Mouse (Mus musculus): ENCODE data around the gene Pfkl. TPM values are rescaled to one million over a fixed set of nuclear protein-coding genes. Genes with fewer than 3 reads are reported as not detected.
"Not testable (repeated sequence)": the region's sequence is repeated elsewhere in the genome, so short reads cannot be mapped to it uniquely, and the experiment has no call there.

Pfkl gene
- polyA plus RNA-seq, 1 experiment from 2014 or later, result 88.0 TPM

GRCm38 (mm10) chr10:78019291-78019690 lies 9.4 kb upstream of the Pfkl start:
- 73% methylated on average over 4 of the region's 4 CpGs for WGBS
- no peak overlapping the region for H3K27ac ChIP-seq (replicated peaks; ENCODE audit: low read depth, low read length)
- no peak for DNase-seq
- no peak for ATAC-seq (ENCODE audit: low FRiP score, low TSS enrichment)
- no peak overlapping the region for H3K9ac ChIP-seq (replicated peaks; ENCODE audit: low read length)
- no peaks in the 10 kb centered on the region for H3K36me3 ChIP-seq (ENCODE audit: control insufficient read depth, insufficient read depth, low read length)
- H3K4me2 ChIP-seq (ENCODE audit: low read length), result no peak overlapping the region
- no peak overlapping the region for H3K4me3 ChIP-seq (replicated peaks; ENCODE audit: low read depth, low read length)
- H3K9me3 ChIP-seq (ENCODE audit: control insufficient read depth, low read length), result no peaks in the 10 kb centered on the region
- H3K27me3 ChIP-seq (ENCODE audit: control insufficient read depth, insufficient read depth, low read length), result no peaks in the 10 kb centered on the region
- no peaks in the 10 kb centered on the region for H3K4me1 ChIP-seq (ENCODE audit: control insufficient read depth, insufficient read depth, low read length)

GRCm38 (mm10) chr10:78018797-78019203 lies 8.9 kb upstream of the Pfkl start:
- no peaks in the 10 kb centered on the region for H3K36me3 ChIP-seq (ENCODE audit: control insufficient read depth, insufficient read depth, low read length)
- no peak overlapping the region for H3K27ac ChIP-seq (replicated peaks; ENCODE audit: low read depth, low read length)
- no peaks in the 10 kb centered on the region for H3K27me3 ChIP-seq (ENCODE audit: control insufficient read depth, insufficient read depth, low read length)
- H3K9me3 ChIP-seq (ENCODE audit: control insufficient read depth, low read length), result no peaks in the 10 kb centered on the region
- no peaks in the 10 kb centered on the region for H3K4me1 ChIP-seq (ENCODE audit: control insufficient read depth, insufficient read depth, low read length)
- H3K4me3 ChIP-seq (replicated peaks; ENCODE audit: low read depth, low read length), result peak overlapping the region; percentile 18; the same call in 1 of the 2 replicates
- peak; percentile 57; the same call in 1 of the 2 replicates for ATAC-seq (ENCODE audit: low FRiP score, low TSS enrichment)
- peak overlapping the region; percentile 50 for H3K4me2 ChIP-seq (ENCODE audit: low read length)
- 18% methylated on average over 19 of the region's 19 CpGs for WGBS
- H3K9ac ChIP-seq (replicated peaks; ENCODE audit: low read length), result no peak overlapping the region; the same call in 1 of the 2 replicates
- peak; percentile 95 for DNase-seq

GRCm38 (mm10) chr10:78016366-78016765 lies 6.5 kb upstream of the Pfkl start:
- DNase-seq, result no peak

GRCm38 (mm10) chr10:78015489-78015888 lies 5.6 kb upstream of the Pfkl start:
- DNase-seq, result no peak
- Histone ChIP-seq H3K4me2 (ENCODE audit: low read length) (no peak overlapping the region), H3K4me1 (ENCODE audit: control insufficient read depth, insufficient read depth, low read length) (no peaks in the 10 kb centered on the region), H3K4me3 (replicated peaks; ENCODE audit: low read depth, low read length) (no peak overlapping the region), H3K27ac (replicated peaks; ENCODE audit: low read depth, low read length) (no peak overlapping the region), H3K9ac (replicated peaks; ENCODE audit: low read length) (no peak overlapping the region), H3K27me3 (ENCODE audit: control insufficient read depth, insufficient read depth, low read length) (peaks cover 5% of the 10 kb centered on the region; the same call in 1 of the 2 replicates), H3K36me3 (ENCODE audit: control insufficient read depth, insufficient read depth, low read length) (no peaks in the 10 kb centered on the region), H3K9me3 (ENCODE audit: control insufficient read depth, low read length) (no peaks in the 10 kb centered on the region)
- WGBS, result 93% methylated on average over 1 of the region's 1 CpGs
- ATAC-seq (ENCODE audit: low FRiP score, low TSS enrichment), result no peak

More at GRCm38 (mm10) chr10:78016366-78016765, 6.5 kb upstream of the Pfkl start:
- no peak overlapping the region for H3K27ac ChIP-seq (replicated peaks; ENCODE audit: low read depth, low read length)
- no peak overlapping the region for H3K4me3 ChIP-seq (replicated peaks; ENCODE audit: low read depth, low read length)
- H3K4me1 ChIP-seq (ENCODE audit: control insufficient read depth, insufficient read depth, low read length), result no peaks in the 10 kb centered on the region
- 53% methylated on average over 5 of the region's 5 CpGs for WGBS
- no peaks in the 10 kb centered on the region for H3K27me3 ChIP-seq (ENCODE audit: control insufficient read depth, insufficient read depth, low read length)
- H3K4me2 ChIP-seq (ENCODE audit: low read length), result no peak overlapping the region
- H3K9me3 ChIP-seq (ENCODE audit: control insufficient read depth, low read length), result no peaks in the 10 kb centered on the region
- no peaks in the 10 kb centered on the region for H3K36me3 ChIP-seq (ENCODE audit: control insufficient read depth, insufficient read depth, low read length)
- no peak overlapping the region for H3K9ac ChIP-seq (replicated peaks; ENCODE audit: low read length)
- ATAC-seq (ENCODE audit: low FRiP score, low TSS enrichment), result no peak

GRCm38 (mm10) chr10:78012661-78013495 lies 3.0 kb upstream of the Pfkl start:
- WGBS, result 92% methylated on average over 18 of the region's 18 CpGs
- no peak overlapping the region for H3K27ac ChIP-seq (replicated peaks; ENCODE audit: low read depth, low read length)
- no peaks in the 10 kb centered on the region for H3K36me3 ChIP-seq (ENCODE audit: control insufficient read depth, insufficient read depth, low read length)
- no peak for DNase-seq
- H3K9me3 ChIP-seq (ENCODE audit: control insufficient read depth, low read length), result no peaks in the 10 kb centered on the region
- no peak overlapping the region for H3K9ac ChIP-seq (replicated peaks; ENCODE audit: low read length)
- no peak overlapping the region for H3K4me3 ChIP-seq (replicated peaks; ENCODE audit: low read depth, low read length)
- no peak overlapping the region for H3K4me2 ChIP-seq (ENCODE audit: low read length)
- ATAC-seq (ENCODE audit: low FRiP score, low TSS enrichment), result no peak
- peaks cover 11% of the 10 kb centered on the region for H3K4me1 ChIP-seq (ENCODE audit: control insufficient read depth, insufficient read depth, low read length)
- H3K27me3 ChIP-seq (ENCODE audit: control insufficient read depth, insufficient read depth, low read length), result peaks cover 5% of the 10 kb centered on the region; the same call in 1 of the 2 replicates

DNA sequence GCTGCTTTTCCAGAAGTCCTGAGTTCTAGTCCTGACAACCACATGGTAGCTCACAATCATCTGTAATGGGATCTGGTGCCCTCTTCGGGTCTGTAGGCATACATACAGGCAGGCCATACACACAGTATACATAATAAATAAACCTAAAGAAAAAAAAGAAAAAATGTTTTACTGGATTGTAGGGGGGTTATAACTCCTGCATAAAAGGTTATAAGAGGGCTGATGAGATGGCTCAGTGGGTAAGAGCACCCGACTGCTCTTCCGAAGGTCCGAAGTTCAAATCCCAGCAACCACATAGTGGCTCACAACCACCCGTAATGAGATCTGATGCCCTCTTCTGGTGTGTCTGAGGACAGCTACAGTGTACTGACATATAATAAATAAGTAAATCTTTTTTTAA lies 1.2 kb upstream of the Pfkl start:
- H3K36me3 ChIP-seq (ENCODE audit: control insufficient read depth, insufficient read depth, low read length); H3K27me3 ChIP-seq (ENCODE audit: control insufficient read depth, insufficient read depth, low read length); ATAC-seq (ENCODE audit: low FRiP score, low TSS enrichment); H3K27ac ChIP-seq (replicated peaks; ENCODE audit: low read depth, low read length); DNase-seq; H3K9ac ChIP-seq (replicated peaks; ENCODE audit: low read length); H3K4me2 ChIP-seq (ENCODE audit: low read length); H3K9me3 ChIP-seq (ENCODE audit: control insufficient read depth, low read length); H3K4me3 ChIP-seq (replicated peaks; ENCODE audit: low read depth, low read length): not testable (repeated sequence)
- WGBS, result 92% methylated on average over 5 of the region's 5 CpGs
- peaks cover 17% of the 10 kb centered on the region for H3K4me1 ChIP-seq (ENCODE audit: control insufficient read depth, insufficient read depth, low read length)

DNA sequence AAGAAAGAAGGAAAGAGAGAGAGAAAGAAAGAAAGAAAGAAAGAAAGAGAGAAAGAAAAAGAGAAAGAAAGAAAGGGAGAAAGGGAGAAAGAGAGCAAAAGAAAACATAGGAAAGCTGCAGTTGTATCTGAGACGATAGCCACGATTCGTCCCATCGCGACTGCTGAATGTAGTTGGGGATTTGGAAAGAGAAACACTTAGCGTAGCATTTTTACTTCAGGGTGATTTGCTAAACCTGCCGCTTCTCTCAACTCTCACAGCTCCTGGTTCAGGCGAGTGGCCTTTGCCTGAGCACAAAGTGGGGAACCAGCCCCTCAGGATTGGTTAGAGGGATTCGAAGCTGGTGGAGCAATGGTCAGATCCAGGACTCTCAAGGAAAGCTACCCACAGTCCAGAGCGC lies 452 bp upstream of the Pfkl start:
- peak overlapping the region; percentile 87 for H3K4me2 ChIP-seq (ENCODE audit: low read length)
- H3K27me3 ChIP-seq (ENCODE audit: control insufficient read depth, insufficient read depth, low read length), result peaks cover 5% of the 10 kb centered on the region; the same call in 1 of the 2 replicates
- no peak overlapping the region for H3K4me3 ChIP-seq (replicated peaks; ENCODE audit: low read depth, low read length)
- no peak for ATAC-seq (ENCODE audit: low FRiP score, low TSS enrichment)
- no peak overlapping the region for H3K9ac ChIP-seq (replicated peaks; ENCODE audit: low read length)
- no peak for DNase-seq
- H3K4me1 ChIP-seq (ENCODE audit: control insufficient read depth, insufficient read depth, low read length), result peaks cover 17% of the 10 kb centered on the region
- H3K9me3 ChIP-seq (ENCODE audit: control insufficient read depth, low read length), result no peaks in the 10 kb centered on the region
- WGBS, result 18% methylated on average over 10 of the region's 10 CpGs
- no peaks in the 10 kb centered on the region for H3K36me3 ChIP-seq (ENCODE audit: control insufficient read depth, insufficient read depth, low read length)
- no peak overlapping the region for H3K27ac ChIP-seq (replicated peaks; ENCODE audit: low read depth, low read length)

- peak overlapping the region; percentile 82 for H3K4me3 ChIP-seq (replicated peaks; ENCODE audit: low read depth, low read length)
- H3K27ac ChIP-seq (replicated peaks; ENCODE audit: low read depth, low read length), result peak overlapping the region; percentile 95
- peak; percentile 97 for DNase-seq
- H3K4me2 ChIP-seq (ENCODE audit: low read length), result peak overlapping the region; percentile 87
- H3K27me3 ChIP-seq (ENCODE audit: control insufficient read depth, insufficient read depth, low read length), result peaks cover 5% of the 10 kb centered on the region; the same call in 1 of the 2 replicates
- H3K9ac ChIP-seq (replicated peaks; ENCODE audit: low read length), result peak overlapping the region; percentile 86
- WGBS, result under 1% methylated on average over 59 of the region's 59 CpGs
- peak; percentile 95 for ATAC-seq (ENCODE audit: low FRiP score, low TSS enrichment)
- H3K4me1 ChIP-seq (ENCODE audit: control insufficient read depth, insufficient read depth, low read length), result peaks cover 17% of the 10 kb centered on the region
- H3K36me3 ChIP-seq (ENCODE audit: control insufficient read depth, insufficient read depth, low read length), result no peaks in the 10 kb centered on the region
- H3K9me3 ChIP-seq (ENCODE audit: control insufficient read depth, low read length), result no peaks in the 10 kb centered on the region
Measured at GRCm38 (mm10) chr10:78009184-78009944, 519 bp downstream of the Pfkl start.

Measured in midbrain, embryonic 14.5 days (tissue).